Mouse (Mus musculus) limb, embryonic 11.5 days (tissue): ENCODE measurements around the gene Tcf7. TPM values are rescaled to one million over a fixed set of nuclear protein-coding genes. Genes with fewer than 3 reads are reported as not detected.

ENCODE experiments used
- ATAC-seq: fragments of 200-750 bp; cut with Nextera tagmentation; 2 replicates; pipeline ENCODE4 v1.8.0; 2017; ENCODE audit warnings: low read depth; ENCODE audit not compliant: insufficient number of reproducible peaks, low FRiP score, low TSS enrichment
- DNase-seq: peaks from one replicate; pipeline ENCODE4 v3.0.0-alpha.2; 2015; ENCODE audit warnings: low spot score
- H3K27ac ChIP-seq: fragments of 300-500 bp; sonication (generic); replicated peaks from 2 replicates; pipeline ENCODE4 v1.5.1; 2014; ENCODE audit warnings: low read depth, mild to moderate bottlenecking, low read length
- H3K27me3 ChIP-seq: fragments of 300-500 bp; sonication (generic); 2 replicates; pipeline ENCODE4 v1.6.1; 2014; ENCODE audit warnings: mild to moderate bottlenecking, low read length, mixed read lengths; ENCODE audit not compliant: control insufficient read depth, insufficient read depth
- H3K36me3 ChIP-seq: fragments of 300-500 bp; sonication (generic); 2 replicates; pipeline ENCODE4 v1.6.1; 2014; ENCODE audit warnings: mild to moderate bottlenecking, low read length, moderate library complexity, mixed read lengths; ENCODE audit not compliant: control insufficient read depth, insufficient read depth
- H3K4me1 ChIP-seq: fragments of 300-500 bp; sonication (generic); 2 replicates; pipeline ENCODE4 v1.6.1; 2014; ENCODE audit warnings: low read length, mixed read lengths; ENCODE audit not compliant: control insufficient read depth, insufficient read depth
- H3K4me2 ChIP-seq: fragments of 300-500 bp; sonication (generic); 2 replicates; pipeline ENCODE4 v1.6.1; 2014; ENCODE audit warnings: low read depth, mild to moderate bottlenecking, moderate library complexity; ENCODE audit not compliant: severe bottlenecking
- H3K4me3 ChIP-seq: fragments of 300-500 bp; sonication (generic); 2 replicates; pipeline ENCODE4 v1.5.1; 2014; ENCODE audit warnings: low read depth, low read length
- H3K9ac ChIP-seq: fragments of 300-500 bp; sonication (generic); 2 replicates; pipeline ENCODE4 v1.6.1; 2014; ENCODE audit warnings: mild to moderate bottlenecking, low read length
- H3K9me3 ChIP-seq: fragments of 300-500 bp; sonication (generic); 2 replicates; pipeline ENCODE4 v1.6.1; 2016; ENCODE audit warnings: low read length; ENCODE audit not compliant: control insufficient read depth
- WGBS: fragments of 180-500 bp; shearing (Covaris S2); extraction: QIAGEN DNeasy Blood & Tissue Kit; methylation state at CpG from one replicate; pipeline ENCODE4 v1.1.7; 2014; 5-methylcytosine and 5-hydroxymethylcytosine counted together
- polyA plus RNA-seq: library from polyadenylated mRNA; unstranded; fragments of >200 nt; fragmentation: Nextera tagmentation; extraction: Ambion mirVana; gene quantifications from 2 replicates; pipeline ENCODE4 v1.2.1, GENCODE M21; 2014

Gene Tcf7
- 19.4 and 20.8 TPM in 2 replicates for polyA plus RNA-seq

- Histone ChIP-seq H3K9me3 (no peaks in the 10 kb centered on the region), H3K4me1 (peaks cover 29% of the 10 kb centered on the region)
- WGBS = under 1% methylated on average over 96 of the region's 97 CpGs
Measured at GRCm38 (mm10) chr11:52282774-52283595, at the start of gene Tcf7. Gene Tcf7 (minus strand): TSS chr11:52283014.

DNA sequence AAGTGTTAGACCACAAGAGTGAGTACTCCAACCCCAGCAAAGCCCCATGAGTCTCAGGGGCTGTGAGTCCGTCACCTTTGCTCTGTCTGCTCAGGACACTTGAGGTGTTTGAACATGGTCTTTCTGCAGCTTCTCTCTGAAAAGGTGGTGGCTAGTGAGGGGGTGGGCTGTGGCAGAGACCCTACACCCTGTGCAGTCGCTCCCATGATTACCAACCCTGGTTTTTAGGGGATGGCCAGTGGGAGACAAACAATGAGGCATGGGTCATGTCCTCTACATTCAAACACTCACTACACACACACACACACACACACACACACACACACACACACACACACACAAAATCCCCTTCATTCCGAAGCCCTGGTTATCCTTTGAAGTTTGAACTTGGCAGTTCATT lies 44.5 kb upstream of the Tcf7 start:
- Histone ChIP-seq H3K36me3 (no peaks in the 10 kb centered on the region), H3K4me1 (no peaks in the 10 kb centered on the region), H3K4me3 (no peak overlapping the region), H3K4me2 (no peak overlapping the region), H3K27ac (no peak overlapping the region), H3K9me3 (no peaks in the 10 kb centered on the region), H3K27me3 (no peaks in the 10 kb centered on the region), H3K9ac (no peak overlapping the region)
- 58% methylated on average over 3 of the region's 3 CpGs for WGBS
- ATAC-seq (no peak), DNase-seq (no peak)

More at GRCm38 (mm10) chr11:52282774-52283595, at the start of gene Tcf7:
- Histone ChIP-seq H3K36me3 (no peaks in the 10 kb centered on the region), H3K27me3 (peaks cover 6% of the 10 kb centered on the region; the same call in 1 of the 2 replicates), H3K27ac (no peak within 1 kb of the TSS; the same call in 1 of the 2 replicates), H3K4me3 (peak within 1 kb of the TSS; percentile 58), H3K9ac (peak within 1 kb of the TSS; percentile 64), H3K4me2 (peak within 1 kb of the TSS; percentile 97)
- DNase-seq (peak; percentile 86), ATAC-seq (peak; percentile 40; the same call in 1 of the 2 replicates)

GRCm38 (mm10) chr11:52324442-52325367 lies 41.9 kb upstream of the Tcf7 start:
- ATAC-seq = no peak
- WGBS = 58% methylated on average over 23 of the region's 23 CpGs
- Histone ChIP-seq H3K27me3 (no peaks in the 10 kb centered on the region), H3K4me2 (no peak overlapping the region), H3K36me3 (no peaks in the 10 kb centered on the region), H3K4me1 (no peaks in the 10 kb centered on the region), H3K27ac (no peak overlapping the region), H3K4me3 (no peak overlapping the region), H3K9me3 (no peaks in the 10 kb centered on the region), H3K9ac (no peak overlapping the region)
- DNase-seq = no peak

DNA sequence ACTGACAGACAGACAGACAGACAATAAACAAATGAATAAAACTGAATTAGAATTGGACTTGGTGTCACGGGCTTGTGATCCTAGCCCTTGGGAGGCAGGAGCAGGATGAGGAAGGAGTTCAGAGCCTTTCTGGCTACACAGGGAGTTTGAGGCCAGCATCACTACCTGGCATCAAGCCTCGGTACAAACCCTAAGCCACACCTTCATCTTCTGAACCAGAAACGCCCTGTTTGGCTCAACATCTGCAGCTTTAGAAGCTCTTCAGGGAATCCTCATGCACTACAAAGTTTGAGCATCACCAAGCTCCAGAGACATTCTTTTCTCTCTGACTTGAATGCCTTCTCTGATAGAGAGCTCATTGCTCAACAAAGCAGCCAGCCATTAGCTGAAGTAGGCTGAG lies 38.7 kb upstream of the Tcf7 start:
- no peak overlapping the region for H3K27ac ChIP-seq
- H3K36me3 ChIP-seq = no peaks in the 10 kb centered on the region
- WGBS = 57% methylated on average over 3 of the region's 3 CpGs
- no peaks in the 10 kb centered on the region for H3K9me3 ChIP-seq
- no peak for DNase-seq
- no peaks in the 10 kb centered on the region for H3K27me3 ChIP-seq
- ATAC-seq = no peak
- no peak overlapping the region for H3K4me3 ChIP-seq
- no peaks in the 10 kb centered on the region for H3K4me1 ChIP-seq
- no peak overlapping the region for H3K4me2 ChIP-seq
- no peak overlapping the region for H3K9ac ChIP-seq

DNA sequence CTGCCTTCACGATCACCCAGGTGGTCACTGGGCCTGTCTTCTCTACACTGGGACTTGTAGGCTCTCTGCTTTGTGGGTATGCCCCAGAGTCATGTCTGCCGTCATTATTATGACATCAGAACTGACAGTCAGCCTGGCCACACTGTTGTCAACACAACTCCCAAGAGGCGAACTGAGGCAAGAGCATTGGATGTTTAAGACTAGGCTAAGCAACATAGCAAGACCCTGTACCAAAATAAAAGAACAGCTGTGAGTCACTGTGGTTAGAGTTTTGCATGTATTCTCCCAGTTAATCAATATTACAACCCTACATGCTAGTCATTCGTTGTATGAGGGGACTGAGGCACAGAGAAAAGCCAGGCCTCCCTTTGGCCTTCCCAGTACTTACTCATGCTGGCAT lies 37.7 kb upstream of the Tcf7 start:
- no peaks in the 10 kb centered on the region for H3K27me3 ChIP-seq
- no peak overlapping the region for H3K4me3 ChIP-seq
- DNase-seq (no peak), ATAC-seq (no peak)
- 82% methylated on average over 4 of the region's 4 CpGs for WGBS
- H3K27ac ChIP-seq = no peak overlapping the region
- H3K9me3 ChIP-seq = no peaks in the 10 kb centered on the region
- no peak overlapping the region for H3K9ac ChIP-seq
- no peak overlapping the region for H3K4me2 ChIP-seq
- no peaks in the 10 kb centered on the region for H3K36me3 ChIP-seq
- H3K4me1 ChIP-seq = no peaks in the 10 kb centered on the region

DNA sequence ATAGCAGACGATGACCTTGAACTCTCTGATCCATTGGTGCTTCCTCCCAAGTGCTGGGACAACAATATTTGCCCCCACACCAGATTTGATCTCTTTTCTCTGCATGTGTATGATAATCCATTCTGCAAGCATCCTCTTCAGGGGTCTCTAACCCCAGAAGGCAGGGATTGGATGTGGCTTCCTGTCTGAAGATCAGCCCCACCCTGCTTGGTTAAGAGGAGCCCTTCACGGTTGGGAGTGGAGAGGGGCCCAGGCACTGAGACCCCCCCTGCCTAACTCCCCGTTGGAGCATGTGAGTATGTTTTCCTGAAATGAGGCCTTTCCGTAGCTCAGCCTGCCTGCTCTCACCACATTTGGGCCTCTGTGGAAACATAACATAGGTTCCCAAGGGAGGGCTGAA lies 36.9 kb upstream of the Tcf7 start:
- Histone ChIP-seq H3K4me3 (no peak overlapping the region), H3K4me1 (no peaks in the 10 kb centered on the region), H3K4me2 (no peak overlapping the region), H3K36me3 (no peaks in the 10 kb centered on the region), H3K9ac (no peak overlapping the region), H3K27ac (no peak overlapping the region), H3K27me3 (no peaks in the 10 kb centered on the region), H3K9me3 (no peaks in the 10 kb centered on the region)
- DNase-seq (no peak), ATAC-seq (no peak)
- 83% methylated on average over 4 of the region's 4 CpGs for WGBS

- no peak overlapping the region for H3K4me3 ChIP-seq
- no peaks in the 10 kb centered on the region for H3K4me1 ChIP-seq
- no peak overlapping the region for H3K4me2 ChIP-seq
- H3K27ac ChIP-seq = no peak overlapping the region
- DNase-seq (no peak), ATAC-seq (no peak)
- H3K9me3 ChIP-seq = no peaks in the 10 kb centered on the region
- H3K27me3 ChIP-seq = peaks cover 3% of the 10 kb centered on the region; the same call in 1 of the 2 replicates
- H3K9ac ChIP-seq = no peak overlapping the region
- no peaks in the 10 kb centered on the region for H3K36me3 ChIP-seq
- WGBS = 70% methylated on average over 13 of the region's 13 CpGs
Measured at GRCm38 (mm10) chr11:52318445-52318844, 35.6 kb upstream of the Tcf7 start.

- Histone ChIP-seq H3K4me1 (no peaks in the 10 kb centered on the region), H3K4me3 (no peak overlapping the region), H3K9ac (no peak overlapping the region), H3K9me3 (no peaks in the 10 kb centered on the region), H3K4me2 (no peak overlapping the region), H3K27me3 (peaks cover 3% of the 10 kb centered on the region; the same call in 1 of the 2 replicates), H3K27ac (no peak overlapping the region), H3K36me3 (no peaks in the 10 kb centered on the region)
- 16% methylated on average over 26 of the region's 26 CpGs for WGBS
- no peak for ATAC-seq
- DNase-seq = no peak
Measured at GRCm38 (mm10) chr11:52314102-52314793, 31.4 kb upstream of the Tcf7 start.
